Mouse (Mus musculus) midbrain, embryonic 13.5 days (tissue): ENCODE results near the gene Fars2. TPM values are rescaled to one million over a fixed set of nuclear protein-coding genes. Genes with fewer than 3 reads are reported as not detected.

Experiments
- ATAC-seq: fragments of 200-750 bp; cut with Nextera tagmentation; 2 replicates; pipeline ENCODE4 v1.8.0; 2017; ENCODE audit warnings: mild to moderate bottlenecking, moderate TSS enrichment, moderate library complexity
- H3K27ac ChIP-seq: fragments of 300-500 bp; sonication (generic); 2 replicates; pipeline ENCODE4 v1.5.1; 2015; ENCODE audit warnings: inconsistent platforms, mild to moderate bottlenecking, moderate library complexity
- H3K27me3 ChIP-seq: fragments of 300-500 bp; sonication (generic); 2 replicates; pipeline ENCODE4 v1.6.1; 2015; ENCODE audit warnings: mild to moderate bottlenecking, inconsistent platforms
- H3K36me3 ChIP-seq: fragments of 300-500 bp; sonication (generic); 2 replicates; pipeline ENCODE4 v1.6.1; 2015; ENCODE audit warnings: mild to moderate bottlenecking, inconsistent platforms
- H3K4me1 ChIP-seq: fragments of 300-500 bp; sonication (generic); replicated peaks from 2 replicates; pipeline ENCODE4 v1.6.1; 2015; ENCODE audit warnings: inconsistent platforms
- H3K4me2 ChIP-seq: fragments of 300-500 bp; sonication (generic); replicated peaks from 2 replicates; pipeline ENCODE4 v1.6.1; 2015; ENCODE audit warnings: moderate library complexity, mild to moderate bottlenecking, inconsistent platforms
- H3K4me3 ChIP-seq: fragments of 300-500 bp; sonication (generic); replicated peaks from 2 replicates; pipeline ENCODE4 v1.5.1; 2015; ENCODE audit warnings: mild to moderate bottlenecking, inconsistent platforms
- H3K9ac ChIP-seq: fragments of 300-500 bp; sonication (generic); replicated peaks from 2 replicates; pipeline ENCODE4 v1.6.1; 2015; ENCODE audit warnings: mild to moderate bottlenecking, inconsistent platforms
- H3K9me3 ChIP-seq: fragments of 300-500 bp; sonication (generic); 2 replicates; pipeline ENCODE4 v1.6.1; 2016; ENCODE audit warnings: mild to moderate bottlenecking, inconsistent platforms
- WGBS: fragments of 180-500 bp; shearing (Covaris S2); methylation state at CpG from one replicate; pipeline ENCODE4 v1.1.7; 2015; 5-methylcytosine and 5-hydroxymethylcytosine counted together
- polyA plus RNA-seq: library from polyadenylated mRNA; unstranded; fragments of >200 nt; fragmentation: Nextera tagmentation; extraction: Ambion mirVana; gene quantifications from 2 replicates; pipeline ENCODE4 v1.2.1, GENCODE M21; 2015

Fars2 gene
- polyA plus RNA-seq, 1 experiment from 2014 or later: 29.5 TPM

- peak overlapping the region; percentile 60 for H3K4me3 ChIP-seq
- peak overlapping the region; percentile 73 for H3K4me2 ChIP-seq
- no peaks in the 10 kb centered on the region for H3K9me3 ChIP-seq
- H3K9ac ChIP-seq: peak overlapping the region; percentile 87
- no peak for ATAC-seq
- no peaks in the 10 kb centered on the region for H3K36me3 ChIP-seq
- H3K27me3 ChIP-seq: peaks cover 67% of the 10 kb centered on the region
- H3K27ac ChIP-seq: peak overlapping the region; percentile 98
- WGBS: 5% methylated on average over 5 of the region's 5 CpGs
- H3K4me1 ChIP-seq: peaks cover 47% of the 10 kb centered on the region
These were observed 611.3 kb downstream of the Fars2 start for GRCm38 (mm10) chr13:36728509-36728908.

DNA sequence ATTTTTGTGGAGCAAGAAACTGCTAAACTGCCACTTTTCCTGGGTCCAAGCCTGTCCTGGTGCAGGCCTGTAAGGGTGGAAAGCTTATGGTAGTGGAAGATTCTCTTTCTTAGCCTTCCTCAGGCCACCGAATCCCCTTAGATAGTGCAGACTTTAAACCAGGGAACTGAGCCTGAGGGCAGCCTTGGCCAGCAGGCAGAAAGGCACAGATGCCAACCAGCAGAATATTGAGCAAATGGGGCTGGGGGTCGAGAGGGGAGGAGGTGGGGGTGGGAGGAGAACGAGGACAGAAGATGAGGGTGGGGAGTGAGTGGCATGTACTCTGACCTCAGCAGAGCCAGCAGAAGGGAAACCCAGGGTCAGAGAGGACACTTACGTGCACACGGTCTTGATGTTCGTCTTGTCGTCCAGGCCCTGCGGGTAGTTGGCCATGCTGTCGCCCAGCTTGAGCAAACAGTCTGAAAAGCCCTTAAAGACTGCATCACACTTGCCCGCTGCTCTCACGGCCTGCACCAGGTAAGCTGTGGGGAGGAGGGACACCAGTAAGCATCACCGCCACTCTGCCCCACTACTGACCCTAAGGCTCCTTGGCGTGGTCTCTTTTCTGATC is 612.6 kb downstream of the Fars2 start:
- peak overlapping the region; percentile 60 for H3K4me3 ChIP-seq
- H3K27ac ChIP-seq: peak overlapping the region; percentile 98
- H3K4me2 ChIP-seq: peak overlapping the region; percentile 73
- ATAC-seq: no peak
- peaks cover 34% of the 10 kb centered on the region for H3K4me1 ChIP-seq
- H3K9me3 ChIP-seq: no peaks in the 10 kb centered on the region
- peak overlapping the region; percentile 87 for H3K9ac ChIP-seq
- H3K27me3 ChIP-seq: peaks cover 66% of the 10 kb centered on the region
- under 1% methylated on average over 13 of the region's 13 CpGs for WGBS
- no peaks in the 10 kb centered on the region for H3K36me3 ChIP-seq

DNA sequence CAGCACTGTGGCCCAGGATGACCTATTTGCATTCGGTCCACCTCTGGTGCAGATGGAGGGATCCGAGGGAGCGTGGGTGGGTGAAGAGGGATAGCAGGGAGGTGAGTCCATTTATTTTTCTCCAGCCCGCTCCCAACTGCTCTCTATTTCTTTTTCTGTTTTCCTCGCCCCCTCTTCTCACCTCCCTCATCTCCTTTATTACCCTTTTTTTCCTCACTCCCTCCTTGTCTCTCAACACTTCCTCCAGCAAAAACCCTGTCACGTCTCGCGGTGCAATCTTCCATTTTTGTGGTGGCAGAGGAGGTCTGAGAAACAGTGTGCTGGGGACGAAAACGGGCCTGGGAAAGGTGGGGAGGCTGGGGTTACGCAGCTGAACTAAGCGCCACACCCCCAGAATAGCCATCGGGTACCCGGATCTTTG is 613.1 kb downstream of the Fars2 start:
- Histone ChIP-seq H3K36me3 (no peaks in the 10 kb centered on the region), H3K9me3 (no peaks in the 10 kb centered on the region), H3K4me1 (peaks cover 29% of the 10 kb centered on the region), H3K4me2 (peak overlapping the region; percentile 73), H3K9ac (peak overlapping the region; percentile 87), H3K27me3 (peaks cover 66% of the 10 kb centered on the region), H3K27ac (peak overlapping the region; percentile 98), H3K4me3 (peak overlapping the region; percentile 60)
- no peak for ATAC-seq
- WGBS: 3% methylated on average over 14 of the region's 14 CpGs

GRCm38 (mm10) chr13:36731016-36731930 is 614.1 kb downstream of the Fars2 start:
- Histone ChIP-seq H3K4me2 (peak overlapping the region; percentile 73), H3K4me1 (peaks cover 34% of the 10 kb centered on the region), H3K27ac (peak overlapping the region; percentile 98), H3K9me3 (no peaks in the 10 kb centered on the region), H3K9ac (peak overlapping the region; percentile 87), H3K4me3 (peak overlapping the region; percentile 60), H3K27me3 (peaks cover 70% of the 10 kb centered on the region), H3K36me3 (no peaks in the 10 kb centered on the region)
- ATAC-seq: no peak
- WGBS: under 1% methylated on average over 27 of the region's 34 CpGs

DNA sequence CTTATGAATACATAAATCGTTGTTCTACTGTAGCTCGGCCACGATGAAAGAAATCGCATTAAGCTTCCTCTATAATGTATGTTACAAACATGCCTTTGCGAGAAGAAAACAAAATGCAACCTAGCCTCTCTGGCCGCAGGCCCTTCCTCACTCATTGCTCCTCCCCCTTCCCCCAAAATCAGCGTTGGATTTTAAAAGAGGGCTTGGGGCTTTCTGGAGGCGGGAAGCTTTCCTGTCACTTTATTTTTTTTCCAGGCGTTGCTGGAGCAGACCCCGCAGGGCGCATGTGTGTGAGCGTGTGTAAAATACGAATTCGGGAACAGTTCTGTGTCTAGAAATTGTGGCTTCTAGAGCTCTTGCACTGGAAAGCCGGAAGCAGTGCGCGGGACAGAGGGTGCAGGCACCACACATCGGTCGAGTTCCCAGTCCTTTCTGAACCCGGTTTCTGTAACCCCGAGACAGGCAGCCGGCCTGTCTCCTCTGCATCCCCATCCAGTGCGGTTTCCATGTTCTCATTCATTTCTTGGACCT is 614.8 kb downstream of the Fars2 start:
- Histone ChIP-seq H3K27ac (peak overlapping the region; percentile 98), H3K9ac (peak overlapping the region; percentile 87), H3K27me3 (peaks cover 69% of the 10 kb centered on the region), H3K4me2 (peak overlapping the region; percentile 73), H3K4me3 (peak overlapping the region; percentile 60), H3K4me1 (peaks cover 32% of the 10 kb centered on the region), H3K36me3 (no peaks in the 10 kb centered on the region), H3K9me3 (no peaks in the 10 kb centered on the region)
- WGBS: under 1% methylated on average over 23 of the region's 23 CpGs
- no peak for ATAC-seq

GRCm38 (mm10) chr13:36732891-36733490 is 615.8 kb downstream of the Fars2 start:
- Histone ChIP-seq H3K27ac (peak overlapping the region; percentile 98), H3K27me3 (peaks cover 71% of the 10 kb centered on the region), H3K4me3 (peak overlapping the region; percentile 60), H3K4me2 (peak overlapping the region; percentile 73), H3K4me1 (peaks cover 27% of the 10 kb centered on the region), H3K9me3 (no peaks in the 10 kb centered on the region), H3K36me3 (no peaks in the 10 kb centered on the region), H3K9ac (peak overlapping the region; percentile 87)
- no peak for ATAC-seq
- WGBS: 6% methylated on average over 6 of the region's 6 CpGs

GRCm38 (mm10) chr13:36733566-36733965 is 616.4 kb downstream of the Fars2 start:
- under 1% methylated on average over 10 of the region's 10 CpGs for WGBS
- peak overlapping the region; percentile 87 for H3K9ac ChIP-seq
- peak overlapping the region; percentile 73 for H3K4me2 ChIP-seq
- peaks cover 24% of the 10 kb centered on the region for H3K4me1 ChIP-seq
- peak overlapping the region; percentile 60 for H3K4me3 ChIP-seq
- peak overlapping the region; percentile 98 for H3K27ac ChIP-seq
- peaks cover 68% of the 10 kb centered on the region for H3K27me3 ChIP-seq
- H3K36me3 ChIP-seq: no peaks in the 10 kb centered on the region
- no peaks in the 10 kb centered on the region for H3K9me3 ChIP-seq
- ATAC-seq: no peak

GRCm38 (mm10) chr13:36733989-36734690 is 616.9 kb downstream of the Fars2 start:
- WGBS: under 1% methylated on average over 26 of the region's 26 CpGs
- H3K4me1 ChIP-seq: peaks cover 23% of the 10 kb centered on the region
- no peak; the same call in 1 of the 2 replicates for ATAC-seq
- peak overlapping the region; percentile 87 for H3K9ac ChIP-seq
- H3K27me3 ChIP-seq: peaks cover 62% of the 10 kb centered on the region
- H3K4me3 ChIP-seq: peak overlapping the region; percentile 60
- H3K9me3 ChIP-seq: peaks cover 2% of the 10 kb centered on the region; the same call in 1 of the 2 replicates
- H3K27ac ChIP-seq: peak overlapping the region; percentile 98
- H3K36me3 ChIP-seq: no peaks in the 10 kb centered on the region
- H3K4me2 ChIP-seq: peak overlapping the region; percentile 73

- Histone ChIP-seq H3K4me3 (peak within 1 kb of the TSS; percentile 60), H3K36me3 (no peaks in the 10 kb centered on the region), H3K4me1 (peaks cover 20% of the 10 kb centered on the region), H3K9ac (peak within 1 kb of the TSS; percentile 87), H3K27ac (peak within 1 kb of the TSS; percentile 98), H3K27me3 (peaks cover 54% of the 10 kb centered on the region), H3K4me2 (peak within 1 kb of the TSS; percentile 73), H3K9me3 (peaks cover 2% of the 10 kb centered on the region; the same call in 1 of the 2 replicates)
- peak; percentile 27; the same call in 1 of the 2 replicates for ATAC-seq
- under 1% methylated on average over 49 of the region's 50 CpGs for WGBS
These were observed 617.7 kb downstream of the Fars2 start, which contains the start of gene Nrn1 for GRCm38 (mm10) chr13:36734731-36735571. Nrn1 (minus strand) TSS chr13:36735131.

- Histone ChIP-seq H3K27me3 (peaks cover 44% of the 10 kb centered on the region), H3K27ac (peak overlapping the region; percentile 98), H3K4me2 (peak overlapping the region; percentile 73), H3K4me1 (peaks cover 20% of the 10 kb centered on the region), H3K36me3 (no peaks in the 10 kb centered on the region), H3K4me3 (peak overlapping the region; percentile 60), H3K9ac (peak overlapping the region; percentile 87), H3K9me3 (peaks cover 2% of the 10 kb centered on the region; the same call in 1 of the 2 replicates)
- under 1% methylated on average over 39 of the region's 39 CpGs for WGBS
- ATAC-seq: peak; percentile 93
These were observed 618.8 kb downstream of the Fars2 start for GRCm38 (mm10) chr13:36735901-36736618.
